Mouse (Mus musculus) left cerebral cortex, adult 8-10 months (tissue): ENCODE measurements at regions not wholly inside any gene's neighbourhood (a gene's known extent, or its start where the extent isn't known, plus 50 kb on each side); places are given as distances from the start of the nearest gene placed in this dataset.
A peak's percentile ranks its signal among the peaks of the same experiment; 100 is the strongest.

Source experiments
- DNase-seq, 2 experiments: peaks; one replicate each; pipeline ENCODE4 v3.0.0; 2022; ENCODE audit warnings: low spot score in 2 of 2

DNA sequence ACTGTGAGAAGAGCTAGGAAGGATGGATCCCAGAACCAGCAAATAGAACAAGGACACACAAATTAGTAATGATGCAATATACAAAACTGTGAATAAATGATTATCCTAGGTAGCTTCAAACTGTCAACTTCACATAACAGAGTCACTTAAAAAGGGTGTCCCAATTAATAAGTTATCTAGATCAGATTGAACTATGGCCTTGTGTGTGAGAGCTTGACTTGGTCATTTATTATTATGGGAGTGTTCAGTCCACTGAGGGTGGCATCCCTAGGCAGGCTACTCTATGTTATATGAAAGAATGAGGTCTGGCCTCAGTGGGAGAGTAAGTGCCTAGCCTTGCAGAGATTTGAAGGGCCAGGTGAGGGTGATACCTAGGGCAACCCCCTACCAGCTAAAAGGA lies 104.4 kb upstream of the Chl1 start:
- no peak for DNase-seq

GRCm38 (mm10) chr6:103414888-103415287 lies 95.5 kb upstream of the Chl1 start:
- no peak for DNase-seq

DNA sequence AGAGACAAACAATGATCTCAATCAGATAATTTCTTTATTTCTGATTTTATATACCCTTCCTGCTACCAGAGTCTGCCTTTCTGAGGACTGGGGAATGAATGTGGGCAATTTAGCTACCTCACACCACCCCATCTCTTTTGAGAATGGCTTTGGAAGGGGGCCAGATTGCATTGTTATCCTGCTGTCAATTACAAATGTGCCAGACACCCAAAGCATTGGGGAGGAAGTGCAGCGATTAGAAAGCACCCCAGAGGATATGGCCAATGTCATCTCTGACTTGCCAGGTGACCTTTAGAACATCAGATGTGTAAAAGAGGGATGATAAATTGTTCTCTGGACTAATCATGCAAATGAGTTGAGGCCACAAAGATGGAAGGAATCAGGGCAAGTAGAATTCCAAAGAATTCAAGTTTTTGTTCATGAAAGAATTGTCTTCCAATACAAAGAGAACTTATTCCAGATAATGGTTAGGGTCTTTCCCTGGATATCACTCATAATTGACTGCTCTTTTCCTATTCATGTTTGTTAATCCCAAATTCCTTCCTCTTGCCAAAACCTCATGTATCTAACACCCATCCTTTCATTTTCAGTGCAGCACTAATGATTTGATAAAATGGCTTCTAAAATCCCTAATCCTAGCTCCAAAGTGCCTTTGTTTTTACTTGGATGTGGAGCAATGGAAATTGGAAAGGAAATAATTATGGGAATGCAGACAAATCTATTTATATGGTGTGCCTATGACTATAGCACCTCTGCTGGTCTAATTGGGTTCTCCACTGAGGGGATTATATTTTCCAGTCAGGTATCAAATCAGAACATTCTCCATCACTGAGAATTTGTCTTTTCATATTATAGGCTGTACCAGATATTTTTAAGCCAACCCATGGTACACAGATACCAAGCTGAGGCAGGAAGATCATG lies 89.1 kb upstream of the Chl1 start:
- DNase-seq = no peak

DNA sequence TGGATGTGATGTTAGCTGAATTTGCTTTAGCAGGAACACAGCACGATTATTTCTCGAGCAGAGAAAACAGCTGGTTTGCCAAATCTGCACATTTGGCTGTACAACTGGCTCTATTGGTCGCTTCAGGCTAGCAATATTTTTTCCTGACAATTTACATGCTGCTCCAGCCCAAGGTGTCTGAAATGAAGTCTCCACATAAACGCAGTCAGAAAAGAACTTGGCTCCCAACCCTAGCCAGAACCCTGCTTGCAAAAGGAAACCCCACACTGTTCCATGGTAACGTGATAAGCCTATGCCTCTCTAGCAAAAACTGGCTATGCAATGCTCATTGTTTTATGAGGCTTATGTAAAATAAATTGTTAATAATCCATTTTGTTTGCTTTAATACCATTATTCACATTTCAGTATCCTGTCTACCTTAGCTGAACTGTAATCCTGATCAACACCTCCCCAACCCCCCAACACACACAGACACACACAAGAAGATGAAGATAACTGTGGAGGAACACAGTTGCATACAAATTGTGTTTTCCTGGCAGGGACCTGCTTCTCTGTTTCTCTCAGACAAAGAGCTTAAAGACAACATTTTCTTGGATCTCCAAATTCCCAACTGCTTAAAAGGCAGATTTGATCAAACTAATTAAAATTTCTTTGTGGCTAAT lies 79.3 kb upstream of the Chl1 start:
- peak; percentile 3 to 6 for DNase-seq

- no peak for DNase-seq
Observed at GRCm38 (mm10) chr6:103431595-103431957, 78.8 kb upstream of the Chl1 start.
